Mouse (Mus musculus): ENCODE data around the gene Glod4.

Glod4 gene

DNA sequence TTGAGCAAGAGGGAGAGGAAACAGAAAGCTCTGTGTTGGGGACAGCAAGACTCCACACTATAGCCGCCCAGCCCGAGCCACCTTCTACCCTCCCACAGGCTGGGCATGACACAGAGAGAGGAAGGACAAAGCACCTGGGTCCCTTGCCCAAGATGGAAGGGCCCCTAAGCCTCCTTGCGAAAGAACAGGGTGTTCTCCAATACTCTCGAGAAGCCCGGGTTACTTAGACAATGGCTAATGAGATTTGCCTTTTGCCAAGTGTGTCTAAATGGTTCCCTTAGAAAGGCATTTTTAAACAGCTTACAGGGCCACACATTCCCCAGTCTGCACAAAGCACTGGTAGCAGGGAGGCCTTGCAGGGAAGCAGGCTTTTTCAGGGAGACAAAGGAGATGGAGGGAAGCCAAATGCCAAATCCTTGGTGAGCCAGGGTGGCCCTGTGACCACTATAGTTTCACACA is 24.5 kb upstream of the Glod4 start:
- no peak for TF ChIP-seq GATA4 (IDR thresholded peaks at IDR 0.05; ENCODE audit: insufficient replicate concordance, low read length)

DNA sequence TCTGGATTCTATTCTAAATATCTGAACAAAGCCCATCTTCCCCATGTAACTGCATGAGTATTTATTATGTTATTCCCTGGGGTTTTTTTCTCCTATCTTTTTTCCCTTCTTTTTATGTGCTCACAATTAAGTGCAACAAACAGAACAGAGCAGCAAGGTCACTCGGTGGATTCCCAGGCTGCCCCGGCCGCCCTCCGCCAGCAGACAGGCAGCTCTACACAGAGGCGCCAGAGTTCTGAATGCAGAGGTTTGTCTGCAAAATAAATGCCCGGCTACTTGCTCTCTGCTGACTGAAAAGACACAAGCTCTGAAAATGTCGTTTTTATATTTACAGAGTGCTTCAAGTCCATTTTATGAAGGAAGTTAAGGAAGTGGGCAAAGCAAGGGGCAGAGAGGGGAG is 24.0 kb upstream of the Glod4 start:
- TF ChIP-seq GATA4 (IDR thresholded peaks at IDR 0.05; ENCODE audit: insufficient replicate concordance, low read length): no peak

GRCm38 (mm10) chr11:76262611-76263351 is 19.3 kb upstream of the Glod4 start:
- TF ChIP-seq GATA4 (IDR thresholded peaks at IDR 0.05; ENCODE audit: insufficient replicate concordance, low read length): no peak

DNA sequence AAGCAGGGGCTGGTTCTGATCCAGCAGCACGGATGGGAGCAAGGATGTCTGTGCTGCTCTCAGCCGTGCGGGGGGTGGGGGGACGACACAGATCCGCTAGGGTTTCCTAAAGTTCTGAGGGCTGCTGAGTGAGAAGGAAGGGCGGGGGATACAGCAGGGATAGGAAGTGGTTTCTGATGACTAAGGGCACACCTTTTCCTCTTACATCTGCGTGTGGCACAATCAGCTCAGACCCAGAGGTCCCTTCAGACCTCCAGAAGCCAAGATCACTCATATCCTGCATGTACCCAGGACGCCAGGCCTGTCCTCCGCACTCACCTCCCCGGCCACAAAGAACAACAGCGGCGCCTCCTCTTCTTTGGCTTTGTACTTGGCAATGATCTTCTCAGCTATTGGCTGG is 17.7 kb upstream of the Glod4 start:
- peak; percentile 49; the same call in 1 of the 2 replicates for TF ChIP-seq GATA4 (IDR thresholded peaks at IDR 0.05; ENCODE audit: insufficient replicate concordance, low read length)

DNA sequence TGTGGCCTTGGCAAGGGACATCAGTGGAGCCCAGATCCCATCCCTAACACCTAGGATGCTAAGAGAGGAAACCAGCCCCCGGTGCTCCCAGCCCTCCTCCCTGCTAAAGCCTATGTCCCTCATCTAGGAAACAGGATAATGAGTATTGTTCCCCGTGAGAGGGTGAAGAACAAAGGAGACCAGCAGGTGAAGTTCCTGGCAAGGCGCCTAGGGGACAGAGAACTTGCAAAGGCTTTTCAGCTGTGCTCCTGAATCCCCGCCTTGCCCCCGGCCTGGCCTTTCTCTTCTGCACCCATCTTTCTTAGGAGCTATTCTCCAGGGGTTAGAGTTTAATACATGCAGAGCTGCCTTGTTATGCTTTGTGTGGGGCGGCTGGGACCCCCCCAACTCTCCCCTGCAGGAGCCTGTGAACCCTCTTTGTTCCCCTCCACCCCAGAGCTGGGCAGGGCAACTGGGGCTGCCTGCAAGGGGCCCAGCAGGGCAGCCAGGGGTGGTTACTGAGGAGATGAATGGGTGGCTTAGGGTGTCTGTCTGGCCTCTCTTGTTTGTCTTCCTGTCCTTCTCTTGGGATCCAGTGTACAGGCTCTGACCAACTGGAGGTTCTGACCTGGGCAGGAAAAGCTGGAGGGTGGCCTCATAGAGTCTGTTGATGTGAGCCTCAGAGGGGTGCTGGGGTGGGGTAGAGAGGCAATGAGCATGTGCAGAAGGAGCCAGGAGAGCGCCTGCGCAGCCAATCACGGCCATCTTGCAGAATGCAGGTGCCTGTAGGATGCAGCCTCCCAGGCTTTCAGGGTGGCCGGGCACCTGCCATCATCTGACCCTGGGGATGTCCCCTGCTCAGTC is 16.9 kb upstream of the Glod4 start:
- no peak for TF ChIP-seq GATA4 (IDR thresholded peaks at IDR 0.05; ENCODE audit: insufficient replicate concordance, low read length)

DNA sequence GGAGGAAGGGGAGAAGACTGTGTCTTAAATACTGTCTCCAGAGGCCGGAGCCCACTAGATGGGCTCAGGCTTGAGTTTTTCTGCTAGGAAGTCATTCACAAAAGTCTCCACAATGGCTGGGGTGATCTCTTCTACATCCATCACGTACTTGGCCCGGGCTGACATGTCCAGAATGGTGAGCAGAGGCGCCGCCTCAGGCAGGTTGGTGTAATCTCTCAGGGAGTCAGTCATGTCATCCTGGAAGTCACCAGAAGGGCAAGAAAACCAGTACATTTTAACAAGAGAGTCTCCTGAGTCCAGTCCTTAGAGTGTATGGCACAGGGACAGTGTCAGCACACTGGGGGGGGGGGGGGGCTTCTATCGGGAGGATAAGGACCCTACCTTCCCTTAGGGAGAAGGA is 15.0 kb upstream of the Glod4 start:
- TF ChIP-seq GATA4 (IDR thresholded peaks at IDR 0.05; ENCODE audit: insufficient replicate concordance, low read length): no peak

DNA sequence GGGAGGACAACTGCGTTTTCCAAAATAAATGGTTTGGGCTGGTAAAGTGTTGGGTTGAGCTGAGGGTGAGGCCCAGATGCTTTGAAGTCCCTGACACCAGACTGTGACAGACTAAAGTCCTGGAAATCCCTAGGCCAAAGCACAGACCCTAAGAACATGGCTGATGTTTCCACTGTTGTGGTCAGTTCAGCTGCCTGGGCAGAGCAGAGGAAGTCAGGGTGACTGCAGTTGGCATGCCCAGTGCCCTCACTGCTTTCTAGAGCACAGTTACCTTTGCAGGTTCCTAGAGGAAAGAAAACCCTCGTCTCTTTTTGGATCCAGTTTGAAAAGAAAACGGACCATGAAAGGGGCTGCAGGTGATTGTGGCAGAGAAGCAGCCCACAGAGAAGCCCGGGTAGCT is 13.9 kb upstream of the Glod4 start:
- no peak for TF ChIP-seq GATA4 (IDR thresholded peaks at IDR 0.05; ENCODE audit: insufficient replicate concordance, low read length)

DNA sequence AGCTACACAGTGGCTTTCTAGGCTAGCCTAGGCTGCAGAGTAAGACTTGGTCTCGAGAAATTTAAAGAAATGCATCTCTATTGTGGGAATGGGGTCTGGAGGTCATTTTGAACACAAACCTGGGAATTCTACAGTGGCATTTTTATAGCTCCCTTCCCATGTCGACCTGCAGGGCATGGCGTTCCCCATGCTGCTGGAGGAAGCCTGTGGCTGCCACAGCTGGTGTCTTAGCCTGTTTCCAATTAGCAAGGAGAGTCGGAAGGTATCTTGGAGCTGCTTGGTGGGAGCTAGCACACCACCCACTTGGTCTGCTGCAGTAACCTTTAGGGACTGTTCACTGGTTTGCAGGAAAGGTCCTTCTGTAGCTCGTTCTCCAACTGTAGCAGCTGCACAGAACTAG is 12.6 kb upstream of the Glod4 start:
- no peak for TF ChIP-seq GATA4 (IDR thresholded peaks at IDR 0.05; ENCODE audit: insufficient replicate concordance, low read length)

GRCm38 (mm10) chr11:76255431-76256001 is 12.0 kb upstream of the Glod4 start:
- no peak for TF ChIP-seq GATA4 (IDR thresholded peaks at IDR 0.05; ENCODE audit: insufficient replicate concordance, low read length)

- TF ChIP-seq GATA4 (IDR thresholded peaks at IDR 0.05; ENCODE audit: insufficient replicate concordance, low read length): no peak
Observed at GRCm38 (mm10) chr11:76253918-76254264, 10.4 kb upstream of the Glod4 start.

- TF ChIP-seq GATA4 (IDR thresholded peaks at IDR 0.05; ENCODE audit: insufficient replicate concordance, low read length): no peak
Observed at GRCm38 (mm10) chr11:76253145-76253917, 9.8 kb upstream of the Glod4 start.

GRCm38 (mm10) chr11:76252036-76252435 is 8.5 kb upstream of the Glod4 start:
- TF ChIP-seq GATA4 (IDR thresholded peaks at IDR 0.05; ENCODE audit: insufficient replicate concordance, low read length): no peak

DNA sequence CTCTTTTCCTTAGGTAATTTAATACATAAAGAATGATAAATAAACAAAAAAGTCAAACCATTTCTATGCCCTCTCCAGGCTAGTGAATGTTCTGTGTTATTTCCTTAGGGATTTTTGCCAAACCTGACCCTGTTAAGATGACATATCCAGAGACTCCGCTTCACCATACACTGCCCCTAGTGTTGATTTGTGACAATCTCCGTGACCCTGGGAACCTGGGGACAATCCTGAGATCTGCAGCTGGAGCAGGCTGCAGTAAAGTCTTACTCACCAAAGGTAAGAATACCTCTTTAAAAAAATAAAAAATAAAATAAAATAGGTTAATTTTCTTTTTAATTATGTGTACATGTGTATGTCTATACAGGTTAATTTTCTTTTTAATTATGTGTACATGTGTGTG is 3.7 kb upstream of the Glod4 start:
- TF ChIP-seq GATA4 (IDR thresholded peaks at IDR 0.05; ENCODE audit: insufficient replicate concordance, low read length): no peak

DNA sequence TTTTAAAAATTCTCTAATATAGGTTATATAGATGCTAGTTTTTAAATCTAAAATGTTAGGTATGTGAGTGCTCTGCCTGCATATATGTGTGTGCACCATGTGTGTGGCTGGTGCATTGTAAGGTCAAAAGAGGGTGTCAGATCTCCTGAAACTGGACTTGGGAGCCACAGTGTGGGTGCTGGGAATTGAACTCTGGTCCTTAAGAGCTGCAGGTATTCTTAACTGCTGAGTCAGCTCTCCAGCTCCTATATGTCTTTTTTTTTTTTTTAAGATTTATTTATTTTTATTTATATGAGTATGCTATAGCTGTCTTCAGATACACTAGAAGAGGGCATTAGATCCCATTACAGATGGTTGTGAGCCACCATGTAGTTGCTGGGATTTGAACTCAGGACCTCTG is 2.9 kb upstream of the Glod4 start:
- no peak for TF ChIP-seq GATA4 (IDR thresholded peaks at IDR 0.05; ENCODE audit: insufficient replicate concordance, low read length)

- no peak for TF ChIP-seq GATA4 (IDR thresholded peaks at IDR 0.05; ENCODE audit: insufficient replicate concordance, low read length)
Observed at GRCm38 (mm10) chr11:76243811-76244546, 454 bp upstream of the Glod4 start.

All from liver, adult (tissue).